Mouse (Mus musculus) common myeloid progenitor, adult 5-6 weeks (primary cell): ENCODE results near the gene Gm49450. TPM values are rescaled to one million over a fixed set of nuclear protein-coding genes. Genes with fewer than 3 reads are reported as not detected.
"Not testable (repeated sequence)": the region's sequence is repeated elsewhere in the genome, so short reads cannot be mapped to it uniquely, and the experiment has no call there.

Experiments used
- ATAC-seq: replicated peaks from 2 replicates; pipeline ENCODE4 v1.8.0; 2016; ENCODE audit warnings: low read depth, mild to moderate bottlenecking, moderate TSS enrichment, inconsistent platforms; ENCODE audit not compliant: poor library complexity, severe bottlenecking
- total RNA-seq: library from RNA; stranded (forward); fragments of 200-1000, 187-1606 nt; gene quantifications from 2 replicates; pipeline ENCODE4 v1.2.3, GENCODE M21; 2017

The Gm49450 gene
- total RNA-seq, 1 experiment from 2014 or later: 1.9 TPM

DNA sequence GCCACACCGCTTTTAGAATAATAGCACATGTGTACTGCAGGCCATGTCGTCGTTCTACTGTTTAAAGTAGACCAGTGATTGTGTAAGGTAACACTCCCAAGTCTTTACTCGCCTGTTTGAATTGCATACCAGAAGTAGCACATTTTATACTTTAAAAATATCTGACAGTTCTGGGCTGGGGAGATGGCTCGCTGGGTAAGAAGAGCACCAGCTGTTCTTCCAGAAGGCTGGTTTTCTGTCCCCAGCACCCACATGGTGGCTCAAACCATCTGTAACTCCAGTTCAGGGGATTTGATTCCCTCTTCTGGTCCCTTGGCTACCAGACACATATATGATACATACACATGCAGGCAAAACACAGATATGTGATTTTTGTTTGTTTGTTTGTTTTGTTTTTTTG, 4.1 kb upstream of the Gm49450 start:
- no peak for ATAC-seq

DNA sequence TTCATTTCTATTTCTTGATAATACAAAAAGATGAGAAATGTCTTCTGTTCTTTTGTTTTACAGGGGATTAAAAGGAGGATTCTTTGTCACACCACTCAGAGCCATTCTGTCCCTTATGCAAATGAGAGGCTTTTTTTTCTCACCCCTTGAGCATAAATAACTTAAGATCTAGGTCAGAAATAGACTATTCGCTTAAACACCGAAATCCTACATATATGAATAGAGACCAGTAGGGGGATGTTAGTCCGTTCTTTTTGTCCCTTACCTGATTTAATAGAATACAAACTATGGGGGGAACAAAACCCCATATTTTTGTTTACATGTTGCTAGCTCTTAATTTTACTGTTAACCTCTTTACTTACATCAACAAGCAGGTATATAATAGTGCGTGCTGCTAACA, 2.6 kb upstream of the Gm49450 start:
- no peak for ATAC-seq

DNA sequence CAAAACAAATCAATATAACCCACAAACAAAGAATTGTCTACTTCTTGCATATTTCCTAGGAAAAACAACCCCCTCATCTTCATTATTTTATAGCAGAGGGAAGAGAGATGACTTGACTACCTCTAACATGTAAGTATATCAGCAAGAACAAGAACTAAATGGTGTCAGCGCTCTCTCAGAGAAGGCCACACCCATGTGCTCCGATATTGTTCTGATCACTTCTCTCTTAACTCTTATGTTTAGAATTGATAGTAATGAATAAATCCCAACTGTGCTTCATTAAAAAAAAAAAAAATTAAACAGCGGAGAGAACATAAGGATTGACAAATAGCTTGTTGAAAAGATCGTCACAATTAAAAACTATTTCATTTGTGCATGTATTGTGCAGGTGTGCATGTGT, 2.0 kb upstream of the Gm49450 start:
- ATAC-seq: no peak

DNA sequence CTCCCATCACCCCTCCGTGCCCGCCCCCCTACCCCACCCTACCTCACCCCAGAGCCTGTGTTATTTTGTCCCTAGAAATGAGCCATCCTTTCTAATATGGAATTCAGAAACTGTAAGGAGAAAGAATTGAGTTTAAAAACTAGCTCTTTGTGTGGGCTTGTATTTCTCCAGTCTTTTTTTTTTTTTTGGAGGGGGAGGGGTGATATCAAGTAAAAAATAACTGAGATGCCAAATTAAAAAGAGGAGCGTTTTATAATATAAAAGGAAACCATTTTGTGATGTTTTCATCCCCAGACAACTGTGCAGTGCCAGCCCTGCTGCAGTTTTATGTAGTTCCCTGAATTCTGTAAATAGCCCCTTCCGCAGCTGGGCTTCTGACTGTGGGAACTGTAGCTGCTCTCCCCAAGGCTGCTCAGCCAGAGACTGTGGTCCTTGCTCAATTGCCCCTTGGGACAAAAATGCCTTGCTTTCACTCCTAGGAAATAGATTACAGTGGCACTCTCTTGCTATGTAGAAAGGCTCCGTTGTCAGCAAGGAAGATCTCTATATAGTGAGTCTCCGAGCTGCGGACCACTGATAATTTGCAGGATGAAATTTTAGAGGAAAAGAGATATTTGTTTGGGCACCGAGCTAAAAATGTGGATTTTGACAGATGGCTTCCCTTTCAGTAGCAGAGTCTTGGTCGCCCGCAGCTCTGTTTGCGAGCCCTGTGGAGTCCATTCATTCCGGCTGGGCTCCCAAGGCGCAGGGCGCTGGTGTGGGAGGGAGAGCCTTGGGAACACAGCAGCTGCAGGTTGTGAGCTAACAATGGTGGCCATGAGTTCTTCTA, 1.3 kb upstream of the Gm49450 start:
- ATAC-seq: no peak

DNA sequence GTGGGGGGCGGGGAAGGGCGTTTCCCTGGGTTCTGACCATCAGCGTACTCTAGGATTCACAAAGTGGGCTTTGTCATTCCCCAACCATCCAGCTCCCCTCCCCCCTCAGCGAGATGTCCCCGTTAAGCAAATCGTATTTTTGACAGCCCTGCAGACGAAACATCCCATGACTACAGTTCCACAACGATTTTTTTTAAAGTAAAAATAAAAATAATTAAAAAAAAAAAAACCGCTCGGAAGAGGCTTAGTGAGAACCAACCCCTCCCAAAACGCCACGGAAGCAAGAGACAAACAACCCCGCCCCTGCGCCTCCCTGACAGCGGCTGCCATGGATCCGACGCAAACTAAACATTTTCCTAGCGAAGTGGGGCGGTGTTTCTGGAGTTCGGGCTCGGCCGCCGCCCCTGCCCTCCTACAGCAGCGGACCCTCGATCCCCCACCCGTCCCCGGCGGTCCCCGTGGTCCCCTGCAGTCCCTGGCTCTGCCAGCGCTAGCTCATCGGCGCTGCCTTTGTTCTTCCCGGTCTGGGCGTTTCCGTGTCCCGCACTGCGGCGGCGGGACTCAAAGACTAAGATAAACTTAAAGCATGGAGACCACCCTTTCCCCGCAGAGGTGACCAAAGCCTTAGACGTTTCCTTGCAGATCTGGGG, 475 bp downstream of the Gm49450 start:
- peak; percentile 76 for ATAC-seq

DNA sequence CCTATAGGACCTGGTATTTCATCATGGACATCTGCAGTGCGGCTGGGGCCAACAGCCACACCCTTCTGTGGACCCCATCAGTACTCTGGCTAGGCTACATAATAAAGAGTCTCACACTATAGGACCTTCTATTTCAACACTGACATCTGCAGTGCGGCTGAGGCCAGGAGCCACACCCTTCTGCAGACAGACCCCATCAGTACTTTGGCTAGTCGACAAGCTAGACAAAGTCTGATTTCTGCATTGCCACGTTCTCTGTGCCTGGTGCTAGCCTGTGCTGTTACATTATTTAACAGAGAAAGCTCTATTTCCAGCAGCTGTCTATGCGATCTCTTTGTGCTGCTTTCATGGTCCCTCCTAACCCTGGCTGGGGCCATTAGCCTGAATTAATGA, 1.3 kb downstream of the Gm49450 start:
- no peak for ATAC-seq

DNA sequence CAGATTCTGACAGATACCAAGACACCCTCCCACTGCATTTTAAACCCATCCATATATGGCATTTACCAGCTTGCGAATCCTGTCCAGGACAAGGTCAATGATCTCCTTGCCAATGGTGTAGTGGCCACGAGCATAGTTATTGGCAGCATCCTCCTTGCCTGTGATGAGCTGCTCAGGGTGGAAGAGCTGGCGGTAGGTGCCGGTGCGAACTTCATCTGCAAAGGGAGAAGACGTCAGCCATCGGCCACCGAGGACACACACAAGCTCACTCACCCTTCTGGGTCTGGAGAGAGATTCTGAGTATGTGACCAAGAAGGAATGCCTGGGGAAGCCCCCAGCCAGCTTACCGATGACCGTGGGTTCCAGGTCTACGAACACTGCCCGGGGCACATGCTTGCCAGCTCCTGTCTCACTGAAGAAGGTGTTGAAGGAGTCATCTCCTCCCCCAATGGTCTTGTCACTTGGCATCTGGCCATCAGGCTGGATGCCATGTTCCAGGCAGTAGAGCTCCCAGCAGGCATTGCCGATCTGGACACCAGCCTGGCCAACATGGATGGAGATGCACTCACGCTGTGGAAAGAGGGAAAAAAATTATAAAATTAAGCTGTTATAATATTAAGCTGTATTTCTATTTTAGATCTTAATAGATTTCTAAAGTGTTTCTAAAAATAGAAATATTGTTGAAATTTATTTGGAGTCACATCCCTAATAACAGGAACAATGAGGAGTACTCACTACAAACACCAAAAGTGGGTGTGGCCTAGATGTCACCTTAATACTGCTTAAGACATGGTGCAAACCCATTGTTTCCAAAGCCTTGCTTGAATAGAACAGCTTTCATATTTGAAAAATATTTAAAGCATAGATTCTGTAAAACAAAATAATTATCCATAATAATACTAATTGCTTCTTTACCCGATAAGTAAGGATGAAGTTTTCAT, 2.0 kb downstream of the Gm49450 start:
- ATAC-seq: not testable (repeated sequence)

DNA sequence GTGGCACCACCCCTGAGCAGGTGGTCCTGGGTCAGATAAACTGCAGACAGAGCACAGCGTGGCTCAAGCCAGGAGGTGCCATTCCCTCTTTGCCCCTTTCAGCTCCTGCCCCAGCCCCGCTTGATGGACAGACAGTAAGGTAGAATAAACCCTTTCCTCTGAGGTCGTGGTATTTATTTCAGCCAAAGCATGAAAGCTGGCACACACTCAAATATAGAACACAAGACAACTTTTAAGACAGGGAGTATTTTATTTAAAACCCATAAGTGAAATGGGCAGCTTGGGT, 3.8 kb downstream of the Gm49450 start:
- ATAC-seq: no peak

DNA sequence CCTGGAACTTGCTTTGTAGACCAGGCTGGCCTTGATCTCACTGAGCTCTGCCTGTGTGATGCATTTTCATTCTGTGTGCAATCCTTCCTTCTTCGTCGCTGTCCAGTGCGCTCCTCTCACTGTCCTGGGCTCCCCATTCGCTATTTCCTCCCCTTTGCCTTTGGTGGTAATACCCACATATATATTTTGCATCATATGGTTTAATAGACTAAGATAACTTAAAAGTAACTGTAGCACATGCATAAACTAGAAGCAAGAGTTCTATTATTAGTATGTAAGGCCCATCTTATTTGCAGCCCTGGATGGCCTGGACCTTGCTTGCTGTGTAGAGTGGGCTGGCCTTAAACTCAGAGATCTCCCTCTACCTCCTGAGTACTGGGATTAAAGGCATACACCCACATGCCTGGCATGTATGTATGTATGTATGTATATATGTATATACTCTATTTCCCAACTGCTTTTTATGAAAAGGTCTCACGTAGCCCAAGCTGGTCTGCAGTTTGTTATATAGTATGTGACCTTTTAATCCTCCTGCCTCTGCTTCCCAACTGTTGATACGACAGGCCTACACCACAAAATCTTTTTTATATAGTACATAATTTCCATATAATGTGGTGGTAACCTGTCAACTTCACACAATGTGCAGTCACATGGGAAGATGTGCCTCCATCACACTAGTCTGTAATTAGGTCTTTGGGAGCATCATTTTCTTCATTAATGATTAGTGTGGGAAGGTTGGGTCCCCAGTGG, 4.3 kb downstream of the Gm49450 start:
- no peak for ATAC-seq

DNA sequence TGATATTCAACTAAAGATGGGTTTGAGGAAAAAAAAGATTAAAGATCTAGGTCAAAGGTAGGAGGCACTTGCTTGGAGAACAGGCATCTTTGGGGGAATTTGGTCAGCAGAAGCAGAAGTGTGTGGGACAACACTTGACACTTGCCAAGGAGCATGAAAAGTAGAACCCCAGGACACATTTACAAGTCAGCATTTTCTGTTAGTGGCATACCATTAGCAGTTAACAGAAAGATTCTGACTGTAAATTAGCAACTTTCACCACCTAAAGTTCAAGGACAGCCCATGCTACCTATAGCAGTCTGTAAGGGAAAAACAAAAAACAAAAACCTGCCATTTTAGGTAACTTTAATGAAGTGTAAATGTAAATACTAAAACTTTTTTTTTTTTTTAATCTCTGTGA, 5.0 kb downstream of the Gm49450 start:
- no peak for ATAC-seq

DNA sequence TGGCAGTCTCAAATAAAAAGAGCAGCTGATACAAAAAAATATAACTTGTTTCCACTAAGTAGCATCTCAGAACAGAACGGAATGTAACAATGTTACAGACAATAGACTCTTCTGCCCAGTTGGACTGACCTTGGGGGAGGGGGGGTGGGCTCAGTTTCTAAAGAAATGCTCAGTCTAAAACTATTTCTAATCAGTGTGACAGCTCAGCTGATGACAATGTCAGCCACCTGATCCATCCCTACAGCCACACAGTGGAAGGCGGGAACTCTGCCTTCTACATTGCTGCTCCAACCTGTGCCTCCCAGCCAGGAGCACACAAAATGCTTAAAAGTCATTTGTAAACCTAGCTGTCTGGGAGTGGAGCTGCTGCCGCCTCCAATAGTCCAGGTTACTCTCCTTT, 5.5 kb downstream of the Gm49450 start:
- no peak for ATAC-seq

DNA sequence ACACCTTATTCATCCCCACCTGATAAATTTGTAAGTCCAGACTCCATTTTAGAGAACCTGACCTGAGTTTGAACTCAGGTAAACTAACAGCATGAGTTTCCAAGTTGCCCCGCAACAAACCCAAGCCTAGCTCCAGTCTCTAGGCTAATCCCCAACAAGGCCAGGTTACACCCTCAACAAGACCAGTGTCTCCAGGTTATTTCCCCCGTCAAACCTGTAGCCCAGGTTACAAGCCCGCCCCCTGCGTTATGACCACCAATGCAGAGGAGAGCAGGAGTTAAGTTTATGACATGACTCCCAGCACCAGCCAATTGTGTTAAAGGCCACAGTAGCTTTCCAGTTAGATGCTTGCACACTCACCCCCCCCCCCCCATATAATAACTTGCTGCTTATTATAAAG, 10.2 kb downstream of the Gm49450 start:
- no peak for ATAC-seq

DNA sequence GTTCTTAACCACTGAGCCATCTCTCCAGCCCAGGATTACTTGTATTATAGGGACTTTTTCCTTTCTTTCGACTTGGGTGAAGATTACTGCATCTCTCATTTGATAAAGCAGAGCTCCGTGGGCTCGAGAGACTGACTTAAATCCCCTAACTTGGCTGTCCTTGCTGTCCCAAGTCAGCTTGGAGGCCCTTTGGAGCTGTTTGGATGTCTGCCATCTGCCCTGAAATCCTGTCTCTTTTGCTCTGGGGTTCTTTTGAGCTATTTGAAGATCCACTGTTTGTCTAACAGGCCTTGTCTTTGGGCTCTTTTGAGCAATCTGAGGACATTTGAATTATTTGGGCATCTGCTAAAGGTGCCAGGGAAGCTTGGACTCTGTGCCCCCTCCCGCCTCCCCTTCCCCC, 11.3 kb downstream of the Gm49450 start:
- no peak for ATAC-seq

DNA sequence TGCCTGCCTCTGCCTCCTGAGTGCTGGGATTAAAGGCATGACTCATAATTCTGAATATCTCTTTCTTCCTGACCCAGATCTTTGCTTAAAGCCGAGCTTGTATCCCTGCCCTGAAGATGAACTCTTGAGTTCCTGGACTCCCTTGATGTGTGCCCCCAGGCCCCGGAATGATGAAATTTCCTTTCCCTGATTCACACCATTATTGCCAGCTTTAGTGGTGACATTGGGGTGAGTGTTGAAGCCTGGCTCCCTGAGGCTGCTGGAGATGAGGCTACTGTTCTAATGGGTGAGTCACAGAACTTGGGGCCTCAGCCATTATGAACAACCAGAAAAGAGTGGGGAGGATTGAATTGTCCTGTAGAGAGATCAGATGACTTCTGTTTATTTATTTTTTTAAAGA, 11.8 kb downstream of the Gm49450 start:
- no peak for ATAC-seq

DNA sequence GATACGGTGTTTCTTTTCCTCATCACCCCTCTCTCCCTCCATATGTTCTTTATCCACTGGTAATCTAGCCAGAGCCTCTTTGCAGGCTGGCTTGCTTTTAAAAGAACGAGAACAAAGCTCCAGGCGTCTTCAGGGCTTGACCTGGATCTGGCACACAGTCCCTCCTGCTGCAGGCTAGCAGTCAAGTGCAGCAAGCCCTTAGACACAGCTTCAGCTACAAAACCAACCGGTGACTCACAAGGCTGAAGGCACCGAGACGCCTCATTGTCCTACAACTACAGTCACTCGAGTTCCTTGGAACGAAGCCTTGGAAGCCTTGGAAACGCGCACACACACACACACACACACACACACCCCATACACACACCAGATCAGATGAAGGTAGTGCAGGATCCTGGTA, 12.5 kb downstream of the Gm49450 start:
- no peak for ATAC-seq

DNA sequence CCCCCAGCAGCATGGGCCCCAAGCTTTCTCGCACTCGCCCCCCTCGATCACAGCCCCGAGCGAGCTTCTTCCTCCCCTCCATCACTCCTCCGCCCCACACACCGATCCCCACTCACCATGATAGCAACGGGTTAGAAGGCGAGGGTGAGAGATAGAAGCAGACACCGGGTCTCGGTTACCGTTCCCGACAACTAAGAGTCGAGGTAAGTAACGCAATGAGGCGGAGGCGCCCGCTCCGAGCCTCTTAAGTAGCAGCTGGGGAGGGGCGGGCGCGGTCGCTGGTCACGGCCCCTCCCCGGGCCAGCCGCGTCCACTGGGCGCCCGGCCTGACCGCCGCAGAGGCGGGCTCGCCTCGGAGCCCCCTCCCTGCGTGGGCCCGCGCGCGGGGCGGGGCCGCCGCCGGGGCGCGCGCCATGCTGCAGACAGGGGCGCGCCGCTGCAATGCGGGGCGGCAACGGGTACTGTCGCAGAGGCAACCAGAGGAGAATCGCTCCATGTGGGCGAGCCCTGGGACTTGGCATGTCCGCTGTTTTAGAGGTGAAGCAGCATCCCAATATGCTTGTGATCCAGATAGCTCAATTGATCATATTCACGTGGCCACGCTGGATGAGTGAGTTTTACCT, 19.0 kb downstream of the Gm49450 start, which contains the start of gene Tuba1b:
TSS of gene Tuba1b (minus strand) at position 349 of the 623 bp plus-strand sequence.
- ATAC-seq: peak; percentile 72

DNA sequence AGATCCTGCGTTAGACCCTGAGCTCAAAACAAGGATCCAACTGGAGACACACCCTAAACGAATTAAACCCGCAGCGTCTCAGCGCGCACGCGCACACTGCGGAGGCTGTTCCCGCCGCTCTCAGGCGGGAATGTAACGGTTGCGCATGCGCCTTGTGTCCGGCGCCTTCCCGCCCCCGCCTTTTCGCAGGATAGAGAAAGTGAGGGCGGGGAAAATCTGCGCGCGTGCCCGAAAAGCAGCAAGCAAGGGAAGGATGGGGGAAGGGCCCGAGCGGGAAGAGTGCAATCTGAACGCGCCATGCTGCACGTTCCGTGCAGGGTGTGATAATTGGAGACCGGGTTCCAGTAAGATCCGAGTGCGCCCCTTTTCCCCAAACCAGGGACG, 19.5 kb downstream of the Gm49450 start:
- ATAC-seq: peak; percentile 62

DNA sequence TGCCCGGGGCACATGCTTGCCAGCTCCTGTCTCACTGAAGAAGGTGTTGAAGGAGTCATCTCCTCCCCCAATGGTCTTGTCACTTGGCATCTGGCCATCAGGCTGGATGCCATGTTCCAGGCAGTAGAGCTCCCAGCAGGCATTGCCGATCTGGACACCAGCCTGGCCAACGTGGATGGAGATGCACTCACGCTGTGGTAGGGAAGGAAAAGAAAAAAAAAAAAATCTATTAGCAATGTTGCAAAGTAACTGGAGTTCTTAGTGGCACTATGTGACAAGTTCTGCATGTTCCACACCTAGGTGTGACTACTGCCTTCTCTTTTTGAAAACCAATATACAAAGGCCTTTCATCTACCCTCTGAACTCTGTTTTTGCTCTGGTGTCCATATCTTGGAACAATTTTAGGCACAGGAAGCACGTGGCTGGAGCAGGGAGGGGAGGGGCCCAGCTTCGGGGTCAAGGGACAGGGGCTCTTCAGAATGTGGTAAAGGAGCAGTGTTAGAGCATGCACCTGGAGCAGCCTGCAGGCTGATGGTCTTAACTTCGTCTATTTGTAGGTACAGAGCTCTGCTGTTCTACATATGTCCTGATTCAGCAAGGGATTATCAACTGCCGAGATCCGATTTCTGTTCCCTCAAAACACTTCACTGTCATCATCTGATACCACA, 20.2 kb downstream of the Gm49450 start:
- ATAC-seq: not testable (repeated sequence)

DNA sequence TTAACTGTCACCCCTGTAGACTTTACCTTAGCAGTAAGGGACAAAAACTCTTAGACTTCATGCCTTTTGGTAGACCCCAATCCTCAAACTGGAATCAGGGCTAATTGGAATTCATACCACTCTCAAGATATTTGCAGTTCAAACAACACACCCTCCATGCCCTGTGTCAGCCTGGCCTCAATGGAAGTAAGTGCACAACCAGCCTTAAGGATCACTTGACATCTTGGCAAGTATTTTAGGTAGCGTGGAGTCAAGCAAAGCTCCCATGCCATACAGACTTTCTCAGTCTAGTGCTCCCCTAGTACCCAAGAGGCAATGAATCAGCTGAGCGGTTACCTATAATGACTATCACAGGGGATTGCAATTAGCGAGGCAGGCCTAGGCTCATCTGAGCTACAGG, 22.4 kb downstream of the Gm49450 start:
- ATAC-seq: no peak
